Mouse (Mus musculus): ENCODE data around the gene Eif4g1. TPM values are rescaled to one million over a fixed set of nuclear protein-coding genes. Genes with fewer than 3 reads are reported as not detected.

Gene Eif4g1
- total RNA-seq, 2 experiments from 2014 or later, result 329 to 339 TPM

GRCm38 (mm10) chr16:20703699-20704400 is 35.7 kb downstream of the Eif4g1 start:
- no peak for DNase-seq (ENCODE audit: low spot score in 2 of 2)

GRCm38 (mm10) chr16:20705786-20706185 is 37.7 kb downstream of the Eif4g1 start:
- no peak for DNase-seq (ENCODE audit: low spot score in 2 of 2)

GRCm38 (mm10) chr16:20706407-20707055 is 38.4 kb downstream of the Eif4g1 start:
- DNase-seq (ENCODE audit: low spot score in 2 of 2), result no peak

GRCm38 (mm10) chr16:20708220-20708938 is 40.3 kb downstream of the Eif4g1 start:
- no peak for DNase-seq (ENCODE audit: low spot score in 2 of 2)

GRCm38 (mm10) chr16:20708939-20709734 is 41.0 kb downstream of the Eif4g1 start:
- DNase-seq (ENCODE audit: low spot score in 2 of 2), result no peak

- DNase-seq (ENCODE audit: low spot score in 2 of 2), result no peak
Observed at GRCm38 (mm10) chr16:20710370-20710769, 42.3 kb downstream of the Eif4g1 start.

- DNase-seq (ENCODE audit: low spot score in 2 of 2), result no peak
Observed at GRCm38 (mm10) chr16:20710810-20711209, 42.7 kb downstream of the Eif4g1 start.

- DNase-seq (ENCODE audit: low spot score in 2 of 2), result no peak
Observed at GRCm38 (mm10) chr16:20712190-20712589, 44.1 kb downstream of the Eif4g1 start.

GRCm38 (mm10) chr16:20712889-20713288 is 44.8 kb downstream of the Eif4g1 start:
- DNase-seq (ENCODE audit: low spot score in 2 of 2), result no peak

- DNase-seq (ENCODE audit: low spot score in 2 of 2), result no peak
Observed at GRCm38 (mm10) chr16:20714307-20715080, 46.4 kb downstream of the Eif4g1 start.

GRCm38 (mm10) chr16:20715161-20715560 is 47.0 kb downstream of the Eif4g1 start:
- no peak for DNase-seq (ENCODE audit: low spot score in 2 of 2)

GRCm38 (mm10) chr16:20715566-20715965 is 47.5 kb downstream of the Eif4g1 start:
- DNase-seq (ENCODE audit: low spot score in 2 of 2), result no peak

GRCm38 (mm10) chr16:20715976-20716840 is 48.1 kb downstream of the Eif4g1 start:
- peak; percentile 77 to 83 for DNase-seq (ENCODE audit: low spot score in 2 of 2)

GRCm38 (mm10) chr16:20716841-20717180 is 48.7 kb downstream of the Eif4g1 start:
- no peak for DNase-seq (ENCODE audit: low spot score in 2 of 2)

- peak; percentile 95 to 96 for DNase-seq (ENCODE audit: low spot score in 2 of 2)
Observed at GRCm38 (mm10) chr16:20717181-20717977, 49.3 kb downstream of the Eif4g1 start, which contains the start of the genes Polr2h and Clcn2. Gene Polr2h (plus strand): TSS chr16:20717665. Gene Clcn2 (minus strand): TSS chr16:20717746.

- DNase-seq (ENCODE audit: low spot score in 2 of 2), result no peak
Observed at GRCm38 (mm10) chr16:20717978-20718670, 50.0 kb downstream of the Eif4g1 start.

- no peak for DNase-seq (ENCODE audit: low spot score in 2 of 2)
Observed at GRCm38 (mm10) chr16:20721808-20722207, 53.7 kb downstream of the Eif4g1 start.

- DNase-seq (ENCODE audit: low spot score in 2 of 2), result no peak
Observed at GRCm38 (mm10) chr16:20722736-20723135, 54.6 kb downstream of the Eif4g1 start.

All from gastrocnemius, postnatal 4 days (tissue).